Mouse (Mus musculus): ENCODE measurements around the gene Glrx5.

Glrx5 gene

DNA sequence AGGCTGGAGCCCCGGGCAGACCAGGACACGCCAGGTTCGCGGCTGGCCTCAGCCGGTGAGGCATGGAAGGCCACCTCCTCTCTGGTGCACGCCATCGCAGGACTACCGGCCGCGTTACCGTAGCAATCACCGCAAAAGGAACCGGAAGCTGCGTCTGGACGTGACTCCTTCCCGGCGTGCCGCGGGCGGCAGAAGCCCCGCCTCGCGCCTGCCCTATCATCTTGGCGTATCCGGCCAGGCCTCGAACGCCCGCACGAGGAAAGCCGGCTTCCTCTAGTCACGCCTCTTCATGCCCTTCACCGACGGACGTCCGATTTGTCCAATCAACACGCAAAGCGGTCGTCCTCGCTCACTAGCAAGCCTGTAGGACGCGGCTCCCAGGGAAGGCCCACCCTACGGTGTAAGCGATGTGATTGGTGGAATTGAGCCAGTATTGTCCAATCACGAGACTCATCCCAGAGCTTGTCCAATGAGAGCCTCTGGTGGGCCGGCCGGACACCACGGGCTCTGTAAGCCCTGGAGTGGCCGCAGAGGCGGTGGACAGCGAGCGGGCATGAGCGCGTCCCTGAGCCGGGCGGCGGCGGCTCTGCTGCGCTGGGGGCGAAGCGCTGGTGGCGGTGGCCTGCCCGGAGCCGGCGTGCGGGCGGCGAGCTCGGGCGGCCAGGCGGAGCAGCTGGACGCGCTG is at the start of gene Glrx5:
TSS of gene Glrx5 (plus strand) at position 542 of the 685 bp plus-strand sequence.
- peak; percentile 100 for DNase-seq (ENCODE audit: low read depth, low spot score)

DNA sequence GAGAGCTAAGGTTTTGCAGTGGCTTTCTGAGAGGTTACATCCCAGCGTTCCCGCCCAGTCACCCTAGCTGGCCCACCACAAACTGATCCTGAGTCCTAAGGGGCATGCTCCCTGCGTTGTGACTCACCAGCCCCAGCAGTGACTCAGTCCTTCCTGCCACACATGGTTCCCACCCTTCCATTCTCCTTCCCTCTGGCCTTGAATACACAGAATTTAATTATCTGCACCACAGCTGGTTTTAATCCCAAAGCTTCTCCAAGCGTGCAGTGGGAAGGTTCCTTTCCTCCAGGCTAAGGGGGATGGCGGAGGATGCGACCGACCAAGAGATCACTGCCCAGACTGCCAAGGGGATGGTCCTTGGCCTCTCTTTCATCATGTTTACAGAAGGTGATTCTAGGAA is 49.0 kb upstream of the Glrx5 start:
- no peak for DNase-seq (ENCODE audit: low read depth, low spot score)

- DNase-seq (ENCODE audit: low read depth, low spot score) = no peak
Measured at GRCm38 (mm10) chr12:104985088-104985487, 47.4 kb upstream of the Glrx5 start.

GRCm38 (mm10) chr12:104986001-104986400 is 46.5 kb upstream of the Glrx5 start:
- no peak for DNase-seq (ENCODE audit: low read depth, low spot score)

- DNase-seq (ENCODE audit: low read depth, low spot score) = no peak
Measured at GRCm38 (mm10) chr12:104986781-104987180, 45.7 kb upstream of the Glrx5 start.

DNA sequence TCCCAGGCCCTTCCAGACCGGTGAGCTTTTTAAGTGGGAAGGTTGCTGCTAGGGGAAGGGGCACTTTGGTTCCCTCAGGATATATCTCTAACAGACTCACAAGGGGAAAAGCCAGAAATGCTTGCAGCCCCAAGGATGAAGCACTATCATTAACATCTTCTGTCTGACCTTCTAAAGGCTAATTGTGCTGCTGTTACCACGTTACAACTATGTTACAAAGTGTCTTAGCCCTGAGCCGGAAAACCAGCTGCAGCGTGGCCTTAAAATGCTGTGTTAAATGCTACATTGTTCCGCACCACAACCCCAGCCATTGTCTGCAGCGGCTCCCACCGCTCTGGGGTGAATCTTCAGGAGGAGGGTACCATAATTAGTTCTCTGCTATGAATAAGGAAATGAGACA is 44.6 kb upstream of the Glrx5 start:
- DNase-seq (ENCODE audit: low read depth, low spot score) = no peak

DNA sequence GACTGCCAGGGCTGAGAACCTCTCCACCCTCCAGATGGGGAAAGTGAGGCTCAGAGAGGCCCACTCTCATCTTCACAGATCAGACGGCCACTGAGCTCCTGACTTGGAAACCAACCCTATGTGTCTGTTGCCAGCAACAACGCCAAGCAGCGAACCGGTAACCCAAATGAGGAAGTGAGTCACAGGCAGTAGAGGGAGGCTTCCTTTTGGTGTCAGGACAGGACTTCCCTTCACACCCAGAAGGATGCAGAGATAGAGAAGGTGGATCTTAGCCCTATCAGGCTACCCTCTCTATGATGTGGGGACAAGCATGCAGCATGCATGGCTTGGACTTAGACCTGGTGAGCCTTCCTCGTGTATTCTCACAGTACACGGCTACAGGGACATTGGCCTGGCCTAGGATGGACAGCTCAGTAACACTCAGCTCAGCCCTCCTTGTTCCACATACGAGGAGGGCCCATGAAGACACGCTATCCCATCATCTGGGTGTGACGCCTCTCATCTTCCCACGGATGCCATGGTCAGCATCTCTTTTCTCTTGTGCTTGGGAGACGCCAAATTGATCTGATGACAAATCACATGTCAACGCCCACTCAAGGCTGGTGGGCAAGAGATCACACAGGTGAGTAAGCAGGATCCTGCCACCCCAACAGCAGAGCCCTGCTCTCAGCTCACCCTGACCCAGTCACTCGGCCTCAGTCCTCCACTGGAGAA is 41.6 kb upstream of the Glrx5 start:
- DNase-seq (ENCODE audit: low read depth, low spot score) = no peak

DNA sequence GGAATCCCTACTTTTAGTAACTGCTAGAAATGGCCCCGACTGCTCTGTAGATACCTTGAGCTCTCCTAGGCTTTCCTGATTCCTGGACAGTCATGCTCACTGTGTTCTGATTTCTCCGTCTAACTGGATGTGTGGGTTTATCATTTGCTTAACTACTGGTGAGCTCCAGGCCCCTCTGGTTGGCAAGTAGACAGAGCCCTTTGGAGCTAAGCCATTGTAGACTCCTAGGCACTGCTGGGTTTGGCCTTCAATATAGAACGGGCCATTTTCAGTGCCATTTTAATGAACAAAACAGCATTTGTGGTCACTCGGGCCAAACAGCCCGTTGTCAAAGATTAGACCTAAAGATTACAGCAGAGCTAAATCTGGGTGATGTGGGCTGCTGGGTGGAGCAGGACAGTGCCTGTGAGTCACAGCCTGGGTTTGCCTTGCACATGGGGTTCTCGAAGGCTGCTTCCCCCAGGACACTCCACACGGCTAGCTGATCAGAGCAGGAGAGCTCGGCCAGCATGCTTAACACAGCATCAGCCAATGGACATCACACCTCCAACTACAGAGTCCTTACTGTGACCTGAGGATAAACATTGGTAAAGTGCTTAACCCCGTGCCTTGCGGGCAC is 40.3 kb upstream of the Glrx5 start:
- no peak for DNase-seq (ENCODE audit: low read depth, low spot score)

DNA sequence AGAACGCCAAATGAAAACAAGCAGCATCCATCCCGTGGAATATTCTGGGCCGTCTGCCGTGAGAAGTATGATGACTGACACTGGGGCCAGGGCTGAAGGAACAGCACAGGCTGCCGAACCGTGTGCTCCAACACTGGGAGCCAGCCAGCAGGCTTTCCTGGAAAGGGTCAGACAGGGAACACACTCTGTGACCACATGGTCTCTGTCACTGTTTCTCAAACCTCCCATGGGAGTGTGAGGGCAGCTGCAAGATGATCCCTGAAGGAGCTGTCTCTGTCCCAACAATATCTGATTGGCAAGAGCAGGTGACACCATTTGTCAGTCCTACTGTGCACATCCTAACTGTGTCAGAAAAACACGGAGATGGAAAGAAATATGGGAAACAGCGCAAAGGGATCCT is 39.6 kb upstream of the Glrx5 start:
- DNase-seq (ENCODE audit: low read depth, low spot score) = no peak

DNA sequence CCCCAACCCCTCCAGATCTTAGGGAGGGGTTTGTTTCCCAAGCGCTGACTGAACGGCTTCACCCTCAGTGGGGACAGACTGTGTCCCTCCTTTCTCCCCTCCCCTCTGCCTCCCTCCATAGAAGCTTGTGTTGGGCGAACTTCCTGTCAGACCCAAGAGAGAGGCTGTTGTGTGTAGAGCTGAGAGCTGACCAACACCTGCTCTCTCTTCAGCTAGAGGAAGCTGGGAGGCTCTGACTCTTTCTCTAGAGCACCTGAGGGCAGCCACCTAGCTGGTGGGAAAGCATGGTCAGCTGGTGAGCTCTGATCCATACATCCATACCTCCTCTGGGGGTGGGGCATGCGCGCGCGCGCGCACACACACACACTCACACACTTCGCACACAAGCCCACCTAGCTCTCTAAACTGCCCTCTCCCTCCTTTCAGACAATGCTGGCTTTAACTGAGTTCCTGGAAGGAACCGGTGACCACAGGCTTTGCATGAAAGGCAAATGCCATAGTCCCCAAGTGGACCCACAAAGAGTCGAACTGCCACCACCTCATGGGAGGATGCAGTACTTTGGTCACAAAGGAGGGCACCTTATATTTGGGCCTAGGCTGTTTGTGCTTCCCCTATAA is 37.1 kb upstream of the Glrx5 start:
- no peak for DNase-seq (ENCODE audit: low read depth, low spot score)

DNA sequence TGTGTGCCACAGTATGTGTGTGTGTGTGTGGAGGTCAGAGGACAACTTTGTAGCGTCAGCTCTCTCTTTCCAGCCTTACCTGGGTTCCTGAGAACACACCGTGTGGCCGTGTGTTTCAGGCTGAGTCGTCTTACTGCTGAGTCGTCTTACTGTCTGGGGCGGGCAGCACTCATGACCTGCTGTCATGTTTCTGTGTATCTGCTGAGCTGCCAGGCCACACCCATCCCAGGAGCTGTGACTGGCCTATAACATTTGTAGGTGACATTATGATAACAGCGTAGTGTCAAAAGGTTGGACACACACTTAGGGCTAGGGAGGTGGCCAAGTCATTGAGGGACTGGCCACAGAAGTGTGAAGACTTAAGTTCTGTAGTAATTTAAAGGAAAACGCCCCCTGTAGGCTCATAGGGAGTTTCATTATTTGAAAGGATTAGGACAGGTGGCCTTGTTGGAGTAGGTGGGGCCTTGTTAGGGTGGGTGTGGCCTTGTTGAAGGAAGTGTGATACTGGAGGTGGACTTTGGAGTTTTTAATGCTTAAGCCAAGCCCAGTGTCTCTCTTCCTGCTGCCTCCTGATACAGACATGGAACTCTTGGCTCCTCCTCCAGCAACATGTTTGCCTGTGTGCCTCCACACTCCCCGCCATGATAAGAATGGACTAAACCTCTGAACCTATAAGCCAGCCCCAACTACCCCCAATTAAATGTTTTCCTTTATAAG is 36.3 kb upstream of the Glrx5 start:
- no peak for DNase-seq (ENCODE audit: low read depth, low spot score)

- no peak for DNase-seq (ENCODE audit: low read depth, low spot score)
Measured at GRCm38 (mm10) chr12:104997159-104997558, 35.3 kb upstream of the Glrx5 start.

- no peak for DNase-seq (ENCODE audit: low read depth, low spot score)
Measured at GRCm38 (mm10) chr12:104997641-104998293, 34.7 kb upstream of the Glrx5 start.

GRCm38 (mm10) chr12:104998541-104998940 is 33.9 kb upstream of the Glrx5 start:
- no peak for DNase-seq (ENCODE audit: low read depth, low spot score)

GRCm38 (mm10) chr12:104999171-104999570 is 33.3 kb upstream of the Glrx5 start:
- no peak for DNase-seq (ENCODE audit: low read depth, low spot score)

DNA sequence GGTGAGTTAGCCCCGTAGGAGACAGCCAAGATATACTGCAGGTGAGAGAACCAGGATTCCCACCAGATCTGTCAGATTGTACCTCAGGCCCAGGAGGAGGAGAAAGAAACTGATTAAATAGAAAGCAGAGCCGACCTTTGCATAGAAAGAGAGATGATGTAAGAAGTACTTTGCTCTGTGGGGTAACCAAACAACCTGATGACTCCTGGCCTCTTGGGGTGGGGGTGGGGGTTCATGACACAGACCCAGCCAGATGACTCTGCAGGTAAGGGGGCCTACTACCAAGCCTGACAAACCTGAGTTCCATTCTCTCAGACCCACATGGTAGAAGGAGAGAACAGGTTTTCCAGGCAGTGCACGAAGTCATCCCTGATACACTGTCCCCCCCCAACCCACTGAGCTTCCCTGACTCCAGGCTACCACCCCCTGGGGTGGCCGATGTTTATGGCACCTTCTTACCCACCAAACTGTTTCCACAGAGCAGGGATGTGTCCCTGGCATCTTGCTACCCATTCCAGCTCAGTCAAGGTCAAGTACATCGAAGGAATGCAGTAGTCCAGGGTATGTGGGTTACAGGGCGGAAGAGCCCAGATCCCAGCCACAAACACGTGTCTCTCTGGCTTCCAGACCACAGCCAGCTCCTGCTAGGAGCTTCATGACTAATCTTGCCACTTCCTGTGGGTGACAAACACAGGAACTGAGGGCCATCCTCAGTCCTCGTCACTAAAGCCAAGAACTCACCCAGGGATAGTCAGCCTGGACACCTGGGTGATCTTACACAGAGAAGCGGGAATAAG is 31.8 kb upstream of the Glrx5 start:
- no peak for DNase-seq (ENCODE audit: low read depth, low spot score)

DNA sequence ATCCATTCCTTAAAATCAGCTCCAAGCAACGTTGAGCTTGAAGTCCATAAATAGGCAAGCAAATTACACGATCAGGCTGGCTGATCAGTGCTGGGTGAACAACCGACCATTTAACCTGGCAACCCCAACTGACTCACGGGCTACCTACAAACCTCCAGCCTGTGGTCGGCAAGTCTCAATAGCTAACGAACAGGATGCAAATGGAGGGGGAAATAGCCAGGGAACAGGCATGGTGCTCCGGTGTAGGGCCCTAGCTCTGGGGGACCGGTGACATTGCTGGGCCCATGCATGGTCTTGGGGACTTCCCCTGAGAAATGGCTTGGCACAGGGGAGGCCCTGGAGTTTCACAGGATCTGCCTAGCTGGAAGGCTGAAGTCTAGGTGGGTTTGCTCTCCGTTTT is 31.2 kb upstream of the Glrx5 start:
- no peak for DNase-seq (ENCODE audit: low read depth, low spot score)

DNA sequence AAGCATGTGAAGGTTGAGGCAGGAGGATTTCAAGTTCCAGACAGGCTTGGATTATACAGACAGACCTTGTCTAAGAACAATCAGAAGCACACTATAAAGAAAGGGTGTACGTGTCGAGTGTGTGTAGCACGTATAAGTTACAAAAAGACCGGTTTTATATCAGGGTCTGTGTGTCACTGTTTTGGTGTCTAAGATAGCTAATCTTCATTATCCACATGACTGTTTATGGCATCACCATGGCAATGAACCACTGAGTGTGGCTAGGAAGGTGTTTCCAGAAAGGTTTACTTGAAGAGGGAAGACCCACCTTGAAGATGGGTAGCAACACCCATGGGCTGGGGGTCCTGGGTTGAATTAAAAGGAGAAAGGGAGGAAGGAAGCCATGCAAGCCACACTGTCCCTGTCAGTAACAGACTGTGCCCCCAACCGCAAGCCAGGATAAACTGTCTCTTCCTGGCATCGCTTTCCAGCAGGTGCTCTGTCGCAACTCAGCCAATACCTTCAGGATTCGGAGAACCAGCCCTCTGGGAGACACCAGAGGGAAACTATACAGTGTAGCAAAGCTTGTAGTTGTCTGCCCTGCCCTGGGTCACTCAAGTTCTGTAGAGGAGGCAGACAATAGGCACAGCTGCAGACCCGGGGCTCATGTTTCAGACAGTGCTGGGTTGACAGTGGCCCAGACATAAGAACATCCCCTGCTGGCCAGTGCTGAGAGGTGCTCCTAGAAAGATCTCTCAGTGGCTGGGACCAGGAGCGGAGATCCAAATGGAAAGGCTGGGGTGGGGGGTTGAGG is 30.0 kb upstream of the Glrx5 start:
- peak; percentile 45 for DNase-seq (ENCODE audit: low read depth, low spot score)

- DNase-seq (ENCODE audit: low read depth, low spot score) = no peak
Measured at GRCm38 (mm10) chr12:105003158-105003557, 29.3 kb upstream of the Glrx5 start.

DNA sequence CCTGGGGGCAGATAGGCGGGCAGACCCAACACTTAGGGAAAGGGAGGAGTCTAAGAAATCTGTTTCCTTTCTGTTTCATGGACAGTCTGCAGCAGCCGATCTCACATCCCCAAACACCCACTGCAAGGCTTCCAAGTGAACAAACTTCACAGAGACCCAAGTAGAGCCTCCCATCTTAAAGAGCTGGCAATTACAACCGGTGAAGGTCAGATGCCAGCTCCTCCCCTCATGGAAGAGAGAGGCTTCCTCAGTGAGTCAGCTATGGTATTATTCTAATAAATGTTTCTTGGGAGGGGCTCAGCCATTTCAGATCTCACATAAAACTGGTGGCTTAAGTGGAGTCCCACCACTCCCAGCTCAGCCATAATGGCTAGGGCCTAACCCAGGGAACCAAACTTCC is 28.8 kb upstream of the Glrx5 start:
- DNase-seq (ENCODE audit: low read depth, low spot score) = no peak

All from mesoderm, embryonic 11.5 days (tissue).